Mouse (Mus musculus): Measurements from ENCODE around the gene Ccnd2.

DNA sequence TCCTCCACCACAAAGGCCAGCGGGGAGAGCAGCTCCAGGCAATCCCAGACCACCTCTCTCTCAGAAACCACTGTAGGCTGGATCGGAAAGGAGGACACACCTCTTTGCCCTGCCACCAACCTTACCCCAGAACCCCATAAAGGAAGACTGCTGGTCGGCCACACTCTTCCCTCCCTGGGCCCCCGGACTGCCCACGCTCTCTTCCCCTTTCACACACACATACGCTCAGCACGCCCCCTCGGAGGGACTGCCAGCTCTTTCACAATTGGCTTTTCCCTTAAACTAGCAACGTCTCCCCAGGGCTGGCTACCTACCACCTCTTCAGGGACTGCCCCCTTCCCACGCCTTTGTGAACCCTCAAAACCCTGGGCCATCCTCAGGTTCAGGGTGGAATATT, 8.9 kb downstream of the Ccnd2 start:
- TF ChIP-seq USF2 (IDR thresholded peaks at IDR 0.05; ENCODE audit: borderline replicate concordance in 1 of 2, insufficient read depth in 1 of 2, low read depth in 1 of 2, low read length in 2 of 2) = no peak
- no peak for TF ChIP-seq MYC (IDR thresholded peaks at IDR 0.05; ENCODE audit: low read depth, low read length)
- TF ChIP-seq CTCF (IDR thresholded peaks at IDR 0.05 in 2 of 3, conservative IDR thresholded peaks at IDR 0.05 in 1 of 3; ENCODE audit: control insufficient read depth in 1 of 3, insufficient read depth in 1 of 3, low read depth in 2 of 3, low read length in 3 of 3, poor library complexity in 1 of 3, severe bottlenecking in 1 of 3) = no peak
- TF ChIP-seq USF1 (IDR thresholded peaks at IDR 0.05; ENCODE audit: low read depth, low read length) = no peak
- TF ChIP-seq RAD21 (IDR thresholded peaks at IDR 0.05; ENCODE audit: low read depth, low read length) = no peak
- TF ChIP-seq MAFK (IDR thresholded peaks at IDR 0.05; ENCODE audit: borderline replicate concordance, low read depth, low read length) = no peak
- no peak for TF ChIP-seq NRF1 (IDR thresholded peaks at IDR 0.05; ENCODE audit: insufficient read depth, low read depth, low read length, poor library complexity, severe bottlenecking)
- no peak for TF ChIP-seq POLR2A (IDR thresholded peaks at IDR 0.05; ENCODE audit: control insufficient read depth in 1 of 2, insufficient read depth in 1 of 2, low read depth in 1 of 2, low read length in 2 of 2, poor library complexity in 1 of 2)
- no peak for TF ChIP-seq HCFC1 (IDR thresholded peaks at IDR 0.05; ENCODE audit: low read depth, low read length)
- TF ChIP-seq UBTF (IDR thresholded peaks at IDR 0.05; ENCODE audit: borderline replicate concordance, insufficient read depth, low read depth, low read length) = no peak
- no peak for TF ChIP-seq E2F4 (IDR thresholded peaks at IDR 0.05; ENCODE audit: borderline replicate concordance, low read depth, low read length)

Data from MEL (cell line).